Mouse (Mus musculus) heart, embryonic 15.5 days (tissue): ENCODE results near the gene Hspa1b. TPM values are rescaled to one million over a fixed set of nuclear protein-coding genes. Genes with fewer than 3 reads are reported as not detected.
A peak's percentile ranks its signal among the peaks of the same experiment; 100 is the strongest.
"Not testable (repeated sequence)": the region's sequence is repeated elsewhere in the genome, so short reads cannot be mapped to it uniquely, and the experiment has no call there.

Experiments used
- ATAC-seq: fragments of 200-750 bp; cut with Nextera tagmentation; replicated peaks from 2 replicates; pipeline ENCODE4 v1.8.0; 2017; ENCODE audit warnings: low read depth, moderate TSS enrichment; ENCODE audit not compliant: insufficient number of reproducible peaks, insufficient read depth, low FRiP score
- H3K27ac ChIP-seq: fragments of 300-500 bp; sonication (generic); 2 replicates; pipeline ENCODE4 v1.5.1; 2015; ENCODE audit warnings: mild to moderate bottlenecking, inconsistent platforms
- H3K27me3 ChIP-seq: fragments of 300-500 bp; sonication (generic); 2 replicates; pipeline ENCODE4 v1.6.1; 2015; ENCODE audit warnings: inconsistent platforms
- H3K36me3 ChIP-seq: fragments of 300-500 bp; sonication (generic); 2 replicates; pipeline ENCODE4 v1.6.1; 2015; ENCODE audit warnings: mild to moderate bottlenecking, inconsistent platforms
- H3K4me1 ChIP-seq: fragments of 300-500 bp; sonication (generic); replicated peaks from 2 replicates; pipeline ENCODE4 v1.6.1; 2015; ENCODE audit warnings: inconsistent platforms
- H3K4me2 ChIP-seq: fragments of 300-500 bp; sonication (generic); 2 replicates; pipeline ENCODE4 v1.6.1; 2015; ENCODE audit warnings: inconsistent platforms, mild to moderate bottlenecking, moderate library complexity
- H3K4me3 ChIP-seq: fragments of 300-500 bp; sonication (generic); 2 replicates; pipeline ENCODE4 v1.5.1; 2015; ENCODE audit warnings: mild to moderate bottlenecking, inconsistent platforms
- H3K9ac ChIP-seq: fragments of 300-500 bp; sonication (generic); 2 replicates; pipeline ENCODE4 v1.6.1; 2015; ENCODE audit warnings: mild to moderate bottlenecking, inconsistent platforms
- H3K9me3 ChIP-seq: fragments of 300-500 bp; sonication (generic); replicated peaks from 2 replicates; pipeline ENCODE4 v1.6.1; 2016; ENCODE audit warnings: inconsistent platforms
- WGBS: fragments of 180-500 bp; shearing (Covaris S2); methylation state at CpG from one replicate; pipeline ENCODE4 v1.1.7; 2015; ENCODE audit warnings: mixed read lengths; 5-methylcytosine and 5-hydroxymethylcytosine counted together
- polyA plus RNA-seq: library from polyadenylated mRNA; unstranded; fragments of >200 nt; fragmentation: Nextera tagmentation; extraction: Ambion mirVana; gene quantifications from 2 replicates; pipeline ENCODE4 v1.2.1, GENCODE M21; 2015

Hspa1b gene
- polyA plus RNA-seq, result 0.16 and 0.30 TPM in 2 replicates

DNA sequence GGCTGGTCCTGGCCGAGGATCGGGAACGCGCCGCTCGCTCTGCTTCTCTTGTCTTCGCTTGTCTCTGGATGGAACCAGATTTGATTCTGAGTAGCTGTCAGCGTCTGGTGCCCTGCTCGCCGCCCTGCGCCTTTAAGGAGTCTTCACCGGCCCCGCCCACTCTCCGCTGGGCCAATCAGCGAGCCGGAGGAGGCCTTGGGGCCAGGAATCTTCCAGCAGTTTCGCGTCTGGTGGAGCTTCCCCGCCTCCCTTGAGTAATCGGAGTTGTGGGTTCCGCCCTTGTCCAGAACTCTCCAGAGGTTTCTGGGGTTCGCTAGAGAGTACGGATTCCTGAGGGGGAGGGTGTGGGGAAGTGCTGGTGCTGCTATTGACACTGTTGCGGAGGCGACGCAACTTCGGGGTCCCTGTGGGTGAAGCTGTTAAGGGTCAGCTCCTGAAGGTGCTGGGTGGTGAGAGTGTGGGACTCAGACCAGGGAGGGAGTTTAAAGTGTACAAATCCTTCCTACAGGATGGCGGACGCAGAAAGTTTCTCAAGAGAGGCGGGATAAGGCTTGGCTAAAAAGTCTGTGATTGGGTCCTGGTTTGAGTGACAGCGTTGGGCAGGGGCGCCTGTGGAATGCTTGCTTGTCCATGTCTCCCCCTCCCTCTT is at the start of gene Hspa1b:
Gene Hspa1b (minus strand): TSS at position 109 of the 649 bp plus-strand sequence.
- peak within 1 kb of the TSS; percentile 76 for H3K9ac ChIP-seq
- not testable (repeated sequence) for H3K27me3 ChIP-seq, H3K9me3 ChIP-seq, H3K4me1 ChIP-seq, H3K36me3 ChIP-seq
- peak within 1 kb of the TSS; percentile 79 for H3K4me2 ChIP-seq
- peak within 1 kb of the TSS; percentile 67 for H3K4me3 ChIP-seq
- peak within 1 kb of the TSS; percentile 98 for H3K27ac ChIP-seq
- ATAC-seq, result peak; percentile 90
- under 1% methylated on average over 30 of the region's 32 CpGs for WGBS

DNA sequence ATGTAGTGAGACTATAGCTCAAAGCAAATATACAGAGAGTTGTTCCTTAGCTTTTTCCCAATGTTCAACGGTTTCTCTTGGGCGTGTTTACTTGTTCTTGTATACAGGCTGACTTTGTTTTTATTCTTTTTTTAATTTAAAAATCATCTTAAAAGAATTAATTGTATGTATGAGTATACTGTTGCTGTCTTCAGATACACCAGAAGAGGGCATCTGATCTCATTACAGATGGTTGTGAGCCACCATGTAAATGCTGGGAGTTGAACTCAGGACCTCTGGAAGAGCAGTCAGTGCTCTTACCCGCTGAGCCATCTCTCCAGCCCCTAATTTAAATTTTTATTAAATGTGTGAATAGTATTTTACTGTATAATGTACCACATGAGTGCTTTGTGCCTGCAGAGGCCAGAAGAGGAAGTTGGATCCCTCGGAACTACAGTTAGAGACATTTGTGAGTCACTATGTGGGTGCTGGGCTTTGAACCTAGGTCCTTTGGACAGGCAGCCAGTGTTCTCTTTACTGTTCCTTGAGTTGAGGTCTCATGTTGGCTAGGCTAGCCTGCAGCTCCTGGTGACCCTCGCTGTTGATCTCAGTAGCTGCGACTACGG is 48.5 kb upstream of the Hspa1b start:
- Histone ChIP-seq H3K36me3 (peaks cover 68% of the 10 kb centered on the region), H3K9me3 (no peaks in the 10 kb centered on the region), H3K4me1 (peaks cover 9% of the 10 kb centered on the region), H3K9ac (no peak overlapping the region), H3K27ac (no peak overlapping the region), H3K4me2 (no peak overlapping the region), H3K4me3 (no peak overlapping the region), H3K27me3 (no peaks in the 10 kb centered on the region)
- ATAC-seq, result no peak
- WGBS, result 93% methylated on average over 7 of the region's 7 CpGs

DNA sequence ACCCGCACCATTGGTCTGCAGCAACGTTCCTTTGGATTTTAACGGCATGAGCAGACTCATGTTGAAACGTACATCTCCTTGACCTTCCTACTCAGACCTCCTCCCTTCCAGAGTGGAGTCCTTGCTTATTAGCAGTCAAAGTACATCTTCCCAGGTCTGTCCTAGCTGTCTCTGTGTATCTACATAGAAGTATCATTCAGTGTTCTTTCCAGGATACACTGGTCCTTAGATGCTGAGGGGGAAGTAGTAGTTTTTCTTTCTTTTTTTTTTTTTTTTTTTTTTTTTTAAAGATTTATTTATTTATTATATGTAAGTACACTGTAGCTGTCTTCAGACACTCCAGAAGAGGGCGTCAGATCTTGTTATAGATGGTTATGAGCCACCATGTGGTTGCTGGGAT is 46.9 kb upstream of the Hspa1b start:
- Histone ChIP-seq H3K4me1 (peaks cover 16% of the 10 kb centered on the region), H3K36me3 (peaks cover 52% of the 10 kb centered on the region)
- WGBS, result 91% methylated on average over 4 of the region's 5 CpGs
- not testable (repeated sequence) for H3K9me3 ChIP-seq, ATAC-seq, H3K4me2 ChIP-seq, H3K4me3 ChIP-seq, H3K27ac ChIP-seq, H3K9ac ChIP-seq, H3K27me3 ChIP-seq

DNA sequence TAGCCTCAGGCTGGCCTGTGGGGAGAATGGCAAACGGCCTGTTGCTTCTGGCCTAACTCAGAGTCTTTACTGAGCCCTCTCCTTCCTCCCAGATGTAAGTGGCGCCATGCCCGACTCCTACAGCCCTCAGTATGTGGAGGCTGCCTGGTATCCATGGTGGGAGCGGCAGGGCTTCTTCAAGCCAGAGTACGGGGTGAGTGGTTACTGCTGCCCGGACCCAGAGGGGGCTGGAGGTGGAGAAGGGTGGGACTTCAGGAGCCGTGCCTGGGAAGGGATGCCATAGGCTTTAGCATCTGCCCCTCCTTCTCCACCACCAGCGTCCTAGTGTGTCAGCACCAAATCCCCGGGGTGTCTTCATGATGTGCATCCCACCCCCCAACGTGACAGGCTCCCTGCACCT is 46.1 kb upstream of the Hspa1b start:
- H3K27ac ChIP-seq, result no peak overlapping the region
- ATAC-seq, result no peak
- no peak overlapping the region for H3K4me2 ChIP-seq
- H3K4me3 ChIP-seq, result no peak overlapping the region
- H3K4me1 ChIP-seq, result peaks cover 16% of the 10 kb centered on the region
- no peaks in the 10 kb centered on the region for H3K27me3 ChIP-seq
- H3K9me3 ChIP-seq, result no peaks in the 10 kb centered on the region
- H3K9ac ChIP-seq, result no peak overlapping the region
- peaks cover 45% of the 10 kb centered on the region for H3K36me3 ChIP-seq
- 91% methylated on average over 10 of the region's 10 CpGs for WGBS

DNA sequence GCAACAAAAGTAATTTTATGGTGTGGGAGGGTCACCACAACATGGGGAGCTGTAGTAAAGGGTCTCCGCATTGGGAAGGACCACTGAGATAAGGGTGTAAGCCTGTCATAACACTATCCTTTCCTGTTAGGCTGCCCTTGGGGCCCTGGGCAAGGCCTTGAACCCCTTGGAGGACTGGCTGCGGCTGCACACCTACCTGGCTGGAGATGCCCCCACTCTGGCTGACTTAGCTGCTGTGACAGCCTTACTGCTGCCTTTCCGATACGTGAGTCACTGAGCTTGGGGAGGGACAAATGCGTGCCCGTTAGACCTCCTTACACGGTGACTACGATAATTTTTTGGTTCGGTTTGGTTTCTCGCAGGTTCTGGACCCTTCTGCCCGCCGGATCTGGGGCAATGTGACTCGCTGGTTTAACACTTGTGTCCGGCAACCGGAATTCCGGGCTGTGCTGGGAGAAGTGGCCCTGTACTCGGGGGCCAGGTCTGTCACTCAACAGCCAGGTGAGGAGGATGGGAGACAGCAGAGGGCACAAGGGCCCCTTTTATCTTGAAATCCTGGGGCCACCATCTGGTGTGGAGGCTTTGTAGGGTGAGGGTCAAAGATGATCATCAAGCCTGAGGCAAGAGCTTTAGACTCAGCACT is 45.2 kb upstream of the Hspa1b start:
- 91% methylated on average over 17 of the region's 17 CpGs for WGBS
- Histone ChIP-seq H3K27ac (no peak overlapping the region), H3K4me3 (no peak overlapping the region), H3K36me3 (peaks cover 38% of the 10 kb centered on the region), H3K9me3 (no peaks in the 10 kb centered on the region), H3K9ac (no peak overlapping the region), H3K4me2 (no peak overlapping the region), H3K27me3 (no peaks in the 10 kb centered on the region), H3K4me1 (peaks cover 26% of the 10 kb centered on the region)
- ATAC-seq, result no peak

DNA sequence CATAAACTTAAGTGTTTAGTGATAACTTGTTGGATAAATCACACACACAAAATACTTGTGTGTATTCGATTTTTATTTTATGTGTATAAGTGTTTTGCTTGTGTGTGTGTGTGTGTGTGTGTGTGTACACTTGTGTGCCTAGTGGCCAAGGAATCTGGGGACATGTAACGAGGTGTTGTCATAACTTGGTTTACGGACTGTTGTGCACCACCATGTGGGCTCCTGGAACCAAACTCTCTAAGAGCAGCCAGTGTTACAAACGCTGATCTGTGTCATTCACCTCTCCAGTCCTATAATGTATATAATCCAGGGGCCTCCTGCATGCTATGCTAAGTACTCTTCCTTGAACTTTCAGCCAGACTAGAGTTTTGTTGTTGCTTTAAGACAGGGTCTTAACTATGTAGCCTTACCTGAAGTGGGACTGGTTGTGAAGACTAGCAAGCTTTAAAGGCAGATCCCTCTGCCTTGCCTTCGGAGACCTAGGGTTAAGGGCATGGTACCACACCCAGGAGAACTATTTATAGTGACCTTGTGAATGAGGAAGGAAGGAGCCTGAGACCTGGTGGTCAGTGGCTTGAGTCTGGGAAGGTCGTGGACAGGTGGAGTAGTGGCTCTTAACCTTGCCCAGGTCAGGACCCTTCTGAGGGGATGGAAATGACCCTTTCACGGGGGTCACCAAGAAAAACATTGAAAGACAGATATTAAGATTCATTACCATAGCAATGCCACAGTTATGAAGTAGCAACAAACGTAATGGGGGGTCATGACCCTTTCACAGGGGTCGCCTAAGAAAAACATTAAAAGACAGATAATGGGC is 44.2 kb upstream of the Hspa1b start:
- Histone ChIP-seq H3K9me3 (no peaks in the 10 kb centered on the region), H3K4me3 (no peak overlapping the region), H3K4me1 (peaks cover 34% of the 10 kb centered on the region), H3K9ac (no peak overlapping the region), H3K27ac (peak overlapping the region; percentile 95; the same call in 1 of the 2 replicates), H3K27me3 (no peaks in the 10 kb centered on the region), H3K36me3 (peaks cover 40% of the 10 kb centered on the region), H3K4me2 (peak overlapping the region; percentile 94; the same call in 1 of the 2 replicates)
- WGBS, result 57% methylated on average over 9 of the region's 9 CpGs
- ATAC-seq, result no peak

DNA sequence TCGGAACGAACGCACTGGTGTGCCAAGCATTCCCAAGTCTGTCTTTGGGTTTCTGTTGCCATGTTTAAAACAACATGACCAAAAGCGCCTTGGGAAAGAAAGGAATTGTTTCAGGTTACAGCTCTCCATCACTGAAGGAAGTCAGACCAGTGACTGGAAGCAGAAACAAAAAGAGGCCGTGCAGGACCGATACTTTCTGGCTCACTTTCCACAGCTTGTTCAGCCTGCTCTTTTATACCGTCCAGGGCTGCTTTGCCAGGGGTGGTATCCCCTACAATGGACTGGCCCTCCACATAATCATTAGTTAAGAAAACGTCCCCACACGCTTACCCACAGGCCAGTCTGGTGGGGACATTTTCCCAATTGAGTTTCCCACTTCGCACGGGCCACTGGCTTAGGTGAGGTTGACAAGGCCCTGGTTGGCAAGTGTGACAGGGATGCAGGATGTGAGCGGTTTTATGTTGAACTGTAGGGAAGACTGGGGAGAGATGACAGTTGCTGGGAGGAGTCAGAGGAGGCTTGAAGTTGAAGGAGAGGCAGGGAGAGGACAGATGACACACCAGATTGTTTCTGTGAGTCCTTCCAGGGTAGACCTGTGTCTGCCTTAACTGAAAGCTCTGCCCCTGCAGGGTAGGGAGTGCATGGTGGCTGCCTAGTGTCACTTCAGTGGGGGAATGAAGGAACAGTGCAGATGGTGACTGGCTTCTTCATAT is 43.3 kb upstream of the Hspa1b start:
- peak overlapping the region; percentile 95 for H3K27ac ChIP-seq
- H3K36me3 ChIP-seq, result peaks cover 43% of the 10 kb centered on the region
- H3K4me1 ChIP-seq, result peaks cover 43% of the 10 kb centered on the region
- H3K4me3 ChIP-seq, result peak overlapping the region; percentile 85
- ATAC-seq, result no peak
- H3K4me2 ChIP-seq, result peak overlapping the region; percentile 94
- WGBS, result 8% methylated on average over 12 of the region's 12 CpGs
- no peaks in the 10 kb centered on the region for H3K9me3 ChIP-seq
- no peaks in the 10 kb centered on the region for H3K27me3 ChIP-seq
- H3K9ac ChIP-seq, result peak overlapping the region; percentile 88

DNA sequence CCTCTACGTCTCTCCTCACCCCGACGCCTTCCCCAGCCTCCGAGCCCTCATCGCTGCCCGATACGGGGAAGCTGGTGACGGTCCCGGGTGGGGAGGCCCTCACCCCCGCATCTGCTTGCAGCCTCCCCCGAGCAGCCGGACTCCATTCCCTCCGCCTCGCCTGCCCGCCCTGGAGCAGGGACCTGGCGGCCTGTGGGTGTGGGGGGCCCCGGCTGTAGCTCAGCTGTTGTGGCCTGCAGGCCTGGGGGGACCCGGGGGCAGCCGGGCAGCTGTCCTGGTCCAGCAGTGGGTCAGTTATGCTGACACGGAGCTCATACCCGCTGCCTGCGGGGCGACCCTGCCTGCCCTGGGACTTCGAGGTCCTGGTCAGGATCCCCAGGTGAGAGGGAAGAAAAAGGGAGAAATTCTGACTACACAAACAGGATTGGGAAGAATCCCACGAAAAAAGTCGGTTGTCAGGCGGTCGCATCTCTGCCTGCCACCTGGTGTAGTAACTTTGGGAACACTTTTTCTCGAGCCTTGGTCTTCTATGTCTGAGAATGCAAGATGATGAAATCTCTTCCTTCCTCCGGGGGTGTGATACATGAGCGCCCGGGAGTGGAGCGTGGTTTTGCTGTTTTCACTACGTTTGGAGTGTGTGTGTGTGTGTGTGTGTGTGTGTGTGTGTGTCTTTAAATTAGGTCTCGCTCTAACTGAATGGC is 42.6 kb upstream of the Hspa1b start:
- ATAC-seq, result no peak; the same call in 1 of the 2 replicates
- H3K27ac ChIP-seq, result peak overlapping the region; percentile 95
- peaks cover 39% of the 10 kb centered on the region for H3K36me3 ChIP-seq
- whole genome bisulfite sequencing, result under 1% methylated on average over 35 of the region's 35 CpGs
- H3K9me3 ChIP-seq, result no peaks in the 10 kb centered on the region
- H3K27me3 ChIP-seq, result no peaks in the 10 kb centered on the region
- peak overlapping the region; percentile 85 for H3K4me3 ChIP-seq
- H3K4me2 ChIP-seq, result peak overlapping the region; percentile 94
- peak overlapping the region; percentile 88 for H3K9ac ChIP-seq
- peaks cover 49% of the 10 kb centered on the region for H3K4me1 ChIP-seq

DNA sequence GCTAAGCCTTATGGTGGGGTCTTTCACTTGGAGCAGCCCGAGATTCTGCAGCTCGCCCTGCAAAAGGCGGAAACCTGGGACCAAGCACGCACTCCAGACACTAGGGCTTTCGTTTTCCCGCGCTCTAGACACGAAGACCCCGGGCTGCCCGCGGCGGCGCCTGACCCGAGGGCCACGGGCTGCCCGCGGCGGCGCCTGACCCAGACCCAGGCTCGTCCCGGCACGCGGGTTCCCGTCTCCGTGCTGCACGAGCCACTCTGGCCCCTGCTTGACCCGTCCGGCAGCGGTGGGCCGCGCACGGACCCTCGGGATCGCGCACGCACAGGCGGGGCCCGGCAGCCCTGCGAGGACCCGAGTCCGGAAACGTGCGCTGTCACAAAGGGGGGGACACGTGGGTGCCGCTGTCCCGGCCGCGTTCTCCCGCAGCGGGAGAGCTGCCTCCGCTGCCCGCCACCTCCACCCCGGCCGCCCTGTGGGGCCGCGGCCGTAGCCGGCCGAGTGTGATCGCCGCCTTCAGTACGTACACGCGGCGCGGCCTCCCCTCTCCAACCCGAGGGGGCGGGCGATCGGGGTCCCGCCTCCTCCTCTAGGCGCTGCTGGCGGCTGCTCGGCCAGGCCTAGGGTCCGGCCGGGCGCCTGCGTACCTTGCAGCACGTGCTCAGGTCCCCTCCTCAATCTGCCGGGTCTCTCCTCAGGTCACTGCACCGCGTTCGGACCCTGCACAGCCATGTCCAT is 41.8 kb upstream of the Hspa1b start, which contains the start of gene Vars:
Gene Vars (plus strand): TSS at position 271 of the 735 bp plus-strand sequence.
- 0% methylated on average over 72 of the region's 83 CpGs for WGBS
- H3K9me3 ChIP-seq, result no peaks in the 10 kb centered on the region
- ATAC-seq, result peak; percentile 91
- no peaks in the 10 kb centered on the region for H3K27me3 ChIP-seq
- H3K36me3 ChIP-seq, result peaks cover 34% of the 10 kb centered on the region
- H3K4me1 ChIP-seq, result peaks cover 50% of the 10 kb centered on the region
- peak within 1 kb of the TSS; percentile 85 for H3K4me3 ChIP-seq
- H3K27ac ChIP-seq, result peak within 1 kb of the TSS; percentile 95
- H3K4me2 ChIP-seq, result peak within 1 kb of the TSS; percentile 94
- peak within 1 kb of the TSS; percentile 88 for H3K9ac ChIP-seq
